Mouse (Mus musculus) liver, postnatal 0 days (tissue): ENCODE measurements around the gene Fam8a1.

Experiments
- CTCF ChIP-seq: sonication (generic); IDR thresholded peaks from 2 replicates; pipeline ENCODE4 v1.5.1; 2016; ENCODE audit warnings: antibody characterized with exemption, low read depth
- EP300 ChIP-seq: IDR thresholded peaks from 2 replicates; pipeline ENCODE4 v1.6.1; 2016; ENCODE audit warnings: antibody characterized with exemption, low read depth, mild to moderate bottlenecking

- TF ChIP-seq EP300 (no peak), CTCF (no peak)
Observed at GRCm38 (mm10) chr13:46634133-46634488, 35.2 kb upstream of the Fam8a1 start.
